Mouse (Mus musculus): ENCODE measurements at regions not wholly inside any gene's neighbourhood (a gene's known extent, or its start where the extent isn't known, plus 50 kb on each side); places are given as distances from the start of the nearest gene placed in this dataset.

DNA sequence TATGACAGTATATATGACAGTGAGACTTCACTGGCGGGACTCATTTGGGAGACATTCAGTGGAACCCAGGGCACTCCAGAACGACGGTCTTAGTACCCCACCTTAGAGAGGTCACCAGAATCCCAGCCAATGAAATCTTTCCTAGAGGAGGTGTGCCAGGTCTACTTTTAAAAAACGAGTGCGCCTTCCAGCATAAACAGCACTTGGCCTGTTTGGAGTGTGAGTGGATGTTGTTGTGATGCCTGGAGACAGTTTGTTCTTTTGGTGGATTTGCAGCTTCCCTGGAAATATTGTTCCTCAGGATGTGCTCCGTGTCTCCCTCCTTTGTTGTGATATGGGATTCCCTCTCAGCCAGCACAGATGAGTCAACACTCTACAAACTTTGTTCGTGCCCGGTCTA, 219.9 kb downstream of the Zfp36l1 start:
- no peak overlapping the region for H3K4me3 ChIP-seq (ENCODE audit: low read depth, low read length)
- no peak for ATAC-seq (ENCODE audit: low read depth)
- H3K27me3 ChIP-seq (ENCODE audit: control insufficient read depth, insufficient read depth, low read depth, low read length): no peaks in the 10 kb centered on the region
- H3K4me1 ChIP-seq (ENCODE audit: control insufficient read depth, low read depth, low read length): no peaks in the 10 kb centered on the region
- no peak overlapping the region for H3K9ac ChIP-seq (ENCODE audit: low read depth, low read length)
- 77% methylated on average over 8 of the region's 8 CpGs for WGBS (ENCODE audit: insufficient replicate concordance)
- H3K27ac ChIP-seq (ENCODE audit: low read length): no peak overlapping the region
- H3K36me3 ChIP-seq (ENCODE audit: control insufficient read depth, insufficient read depth): no peaks in the 10 kb centered on the region
- H3K9me3 ChIP-seq (replicated peaks; ENCODE audit: control insufficient read depth, low read length): no peaks in the 10 kb centered on the region
- H3K4me2 ChIP-seq (ENCODE audit: low read depth, low read length): no peak overlapping the region

DNA sequence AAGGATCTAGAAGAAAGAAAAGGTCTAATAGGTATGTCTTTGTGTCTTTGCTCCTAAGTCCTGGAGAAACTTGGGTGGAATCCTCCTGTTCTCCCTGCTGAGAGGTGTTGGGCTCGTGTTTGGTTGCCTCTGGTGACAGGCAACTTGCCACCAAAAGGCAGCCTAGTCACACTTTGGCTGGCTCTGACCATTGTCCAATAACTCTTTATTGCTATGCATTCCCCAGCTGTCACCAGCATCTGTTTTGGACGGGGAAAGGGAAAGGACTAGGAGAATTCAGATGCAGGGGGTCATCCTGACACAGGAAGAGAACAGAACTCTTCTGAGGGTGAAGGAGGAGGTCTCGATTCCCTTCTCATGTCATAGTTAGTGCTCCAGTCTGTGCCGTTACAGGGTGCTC, 220.9 kb downstream of the Zfp36l1 start:
- H3K9ac ChIP-seq (ENCODE audit: low read depth, low read length): no peak overlapping the region
- 53% methylated on average over 4 of the region's 4 CpGs for WGBS (ENCODE audit: insufficient replicate concordance)
- no peak overlapping the region for H3K4me3 ChIP-seq (ENCODE audit: low read depth, low read length)
- H3K9me3 ChIP-seq (replicated peaks; ENCODE audit: control insufficient read depth, low read length): no peaks in the 10 kb centered on the region
- H3K27me3 ChIP-seq (ENCODE audit: control insufficient read depth, insufficient read depth, low read depth, low read length): no peaks in the 10 kb centered on the region
- no peak overlapping the region for H3K27ac ChIP-seq (ENCODE audit: low read length)
- H3K4me2 ChIP-seq (ENCODE audit: low read depth, low read length): no peak overlapping the region
- H3K36me3 ChIP-seq (ENCODE audit: control insufficient read depth, insufficient read depth): no peaks in the 10 kb centered on the region
- ATAC-seq (ENCODE audit: low read depth): no peak
- H3K4me1 ChIP-seq (ENCODE audit: control insufficient read depth, low read depth, low read length): no peaks in the 10 kb centered on the region

DNA sequence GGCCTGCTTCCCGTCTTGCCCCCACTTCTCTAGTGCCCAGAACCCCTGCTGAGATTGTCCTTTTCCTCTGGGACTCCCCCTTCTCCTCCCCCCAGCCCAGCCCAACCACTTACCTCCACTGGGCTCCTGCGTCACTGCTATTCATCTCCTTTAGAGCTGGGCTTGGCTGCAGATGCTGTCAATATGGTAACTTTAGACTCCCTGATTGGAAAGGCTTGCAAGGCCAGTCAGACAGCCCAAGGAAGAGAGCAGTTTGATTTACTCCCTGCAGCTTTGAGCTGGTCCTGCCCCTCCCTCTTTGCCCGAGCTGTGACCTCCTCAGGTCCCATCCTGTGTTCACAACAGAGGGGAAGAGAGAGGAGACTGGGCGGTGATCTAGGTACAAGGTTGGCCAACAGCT, 221.9 kb downstream of the Zfp36l1 start:
- no peak overlapping the region for H3K4me3 ChIP-seq (ENCODE audit: low read depth, low read length)
- WGBS (ENCODE audit: insufficient replicate concordance): 41% methylated on average over 4 of the region's 4 CpGs
- no peak for ATAC-seq (ENCODE audit: low read depth)
- H3K4me2 ChIP-seq (ENCODE audit: low read depth, low read length): no peak overlapping the region
- no peaks in the 10 kb centered on the region for H3K4me1 ChIP-seq (ENCODE audit: control insufficient read depth, low read depth, low read length)
- H3K9ac ChIP-seq (ENCODE audit: low read depth, low read length): no peak overlapping the region
- H3K9me3 ChIP-seq (replicated peaks; ENCODE audit: control insufficient read depth, low read length): no peaks in the 10 kb centered on the region
- no peaks in the 10 kb centered on the region for H3K27me3 ChIP-seq (ENCODE audit: control insufficient read depth, insufficient read depth, low read depth, low read length)
- no peak overlapping the region for H3K27ac ChIP-seq (ENCODE audit: low read length)
- no peaks in the 10 kb centered on the region for H3K36me3 ChIP-seq (ENCODE audit: control insufficient read depth, insufficient read depth)

DNA sequence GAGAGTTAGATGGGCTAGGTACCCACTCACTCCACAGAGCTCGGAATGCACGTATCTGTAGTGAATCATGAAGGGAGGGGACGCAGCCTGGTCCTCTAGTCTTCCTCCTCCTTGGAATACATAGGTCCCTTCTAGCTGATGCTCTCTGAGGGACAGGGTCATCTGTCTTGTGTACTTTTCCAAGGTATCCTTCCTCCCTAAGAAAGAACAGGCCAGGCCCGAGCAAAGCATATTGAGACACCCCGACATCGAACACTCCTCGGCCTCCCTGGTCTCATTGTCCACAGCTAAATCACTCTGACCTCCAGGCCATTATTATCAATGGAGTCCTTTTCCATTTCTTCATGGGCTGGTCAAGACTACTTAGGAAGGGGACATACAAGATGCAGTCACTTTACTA, 222.5 kb downstream of the Zfp36l1 start:
- Histone ChIP-seq H3K36me3 (ENCODE audit: control insufficient read depth, insufficient read depth) (no peaks in the 10 kb centered on the region), H3K9me3 (replicated peaks; ENCODE audit: control insufficient read depth, low read length) (no peaks in the 10 kb centered on the region), H3K9ac (ENCODE audit: low read depth, low read length) (no peak overlapping the region), H3K27me3 (ENCODE audit: control insufficient read depth, insufficient read depth, low read depth, low read length) (no peaks in the 10 kb centered on the region), H3K27ac (ENCODE audit: low read length) (no peak overlapping the region), H3K4me3 (ENCODE audit: low read depth, low read length) (no peak overlapping the region), H3K4me2 (ENCODE audit: low read depth, low read length) (no peak overlapping the region), H3K4me1 (ENCODE audit: control insufficient read depth, low read depth, low read length) (no peaks in the 10 kb centered on the region)
- no peak for ATAC-seq (ENCODE audit: low read depth)
- 72% methylated on average over 7 of the region's 7 CpGs for WGBS (ENCODE audit: insufficient replicate concordance)

DNA sequence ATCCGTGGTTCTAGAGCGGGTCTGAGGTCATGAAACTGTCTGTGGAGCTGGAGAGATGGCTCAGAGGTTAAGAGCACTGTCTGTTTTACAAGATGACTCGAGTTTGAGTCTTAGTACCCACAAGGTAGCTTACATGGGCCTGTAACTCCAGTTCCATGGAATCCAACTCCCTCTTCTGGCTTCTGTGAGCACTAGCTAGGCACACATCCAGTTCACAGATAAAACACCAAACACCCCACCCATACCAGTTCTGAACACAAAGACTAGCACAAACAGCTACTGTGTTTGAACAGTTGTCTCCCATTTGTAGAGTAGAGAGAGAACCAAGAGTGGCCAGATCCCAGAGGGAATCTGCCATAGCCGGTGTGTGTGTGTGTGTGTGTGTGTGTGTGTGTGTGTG, 224.0 kb downstream of the Zfp36l1 start:
- no peak overlapping the region for H3K4me2 ChIP-seq (ENCODE audit: low read depth, low read length)
- H3K4me1 ChIP-seq (ENCODE audit: control insufficient read depth, low read depth, low read length): no peaks in the 10 kb centered on the region
- no peaks in the 10 kb centered on the region for H3K36me3 ChIP-seq (ENCODE audit: control insufficient read depth, insufficient read depth)
- ATAC-seq (ENCODE audit: low read depth): no peak
- WGBS (ENCODE audit: insufficient replicate concordance): 59% methylated on average over 4 of the region's 4 CpGs
- H3K9ac ChIP-seq (ENCODE audit: low read depth, low read length): no peak overlapping the region
- H3K9me3 ChIP-seq (replicated peaks; ENCODE audit: control insufficient read depth, low read length): no peaks in the 10 kb centered on the region
- H3K4me3 ChIP-seq (ENCODE audit: low read depth, low read length): no peak overlapping the region
- H3K27ac ChIP-seq (ENCODE audit: low read length): no peak overlapping the region
- no peaks in the 10 kb centered on the region for H3K27me3 ChIP-seq (ENCODE audit: control insufficient read depth, insufficient read depth, low read depth, low read length)

DNA sequence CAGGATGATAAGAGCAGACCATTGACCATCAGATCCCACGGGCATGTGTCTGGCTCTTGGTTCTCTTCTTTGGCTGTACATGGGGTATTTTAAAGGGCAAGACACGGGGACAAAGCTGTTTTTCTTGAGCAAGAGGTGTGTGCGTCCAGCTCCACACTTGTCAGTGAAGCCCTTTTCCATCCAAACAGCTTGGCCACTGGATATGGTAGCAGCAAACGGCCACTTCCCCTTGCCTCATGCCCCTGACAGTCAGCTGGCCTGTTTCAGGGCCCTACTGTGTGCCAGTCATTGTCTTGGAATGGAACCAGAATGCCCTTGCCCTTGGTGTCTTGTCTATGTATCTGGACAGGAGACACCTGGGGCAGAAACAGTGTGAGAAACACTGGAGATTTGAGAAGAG, 224.7 kb downstream of the Zfp36l1 start:
- no peak overlapping the region for H3K27ac ChIP-seq (ENCODE audit: low read length)
- WGBS (ENCODE audit: insufficient replicate concordance): 39% methylated on average over 4 of the region's 4 CpGs

DNA sequence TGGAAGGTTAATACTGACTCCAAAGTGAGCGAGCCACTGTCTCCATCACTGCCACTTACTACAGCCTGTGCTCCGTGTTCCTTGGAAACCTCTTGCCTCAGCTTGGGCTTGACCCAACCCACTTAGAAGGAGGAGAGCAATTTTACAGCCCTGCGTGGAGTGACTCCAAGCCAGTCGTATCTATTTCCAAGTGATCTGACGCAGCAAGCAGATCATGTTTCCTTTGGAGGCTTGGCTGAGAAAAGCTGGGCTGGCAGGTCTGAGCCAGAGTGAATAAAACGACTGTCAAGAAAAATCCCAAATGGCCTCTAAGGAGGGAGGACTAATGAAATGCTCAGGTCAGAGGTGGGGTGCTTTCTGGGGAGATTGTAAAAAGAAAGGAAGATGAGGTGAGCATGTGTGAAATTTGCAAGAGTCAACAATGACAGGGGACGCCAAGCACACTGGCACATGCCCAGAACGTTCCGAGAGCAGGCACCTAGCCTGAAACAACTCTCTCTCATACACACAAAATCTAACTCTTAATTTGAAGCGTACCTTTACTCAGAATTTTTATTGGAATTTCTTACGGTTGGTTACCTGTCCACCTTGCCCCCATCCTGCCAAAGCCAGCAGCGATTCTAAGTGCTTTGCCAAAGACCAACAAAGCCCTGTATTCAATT, 225.5 kb downstream of the Zfp36l1 start:
- no peaks in the 10 kb centered on the region for H3K9me3 ChIP-seq (replicated peaks; ENCODE audit: control insufficient read depth, low read length)
- H3K4me3 ChIP-seq (ENCODE audit: low read depth, low read length): no peak overlapping the region
- H3K27ac ChIP-seq (ENCODE audit: low read length): no peak overlapping the region
- ATAC-seq (ENCODE audit: low read depth): no peak
- no peaks in the 10 kb centered on the region for H3K4me1 ChIP-seq (ENCODE audit: control insufficient read depth, low read depth, low read length)
- H3K36me3 ChIP-seq (ENCODE audit: control insufficient read depth, insufficient read depth): no peaks in the 10 kb centered on the region
- no peak overlapping the region for H3K4me2 ChIP-seq (ENCODE audit: low read depth, low read length)
- H3K9ac ChIP-seq (ENCODE audit: low read depth, low read length): no peak overlapping the region
- no peaks in the 10 kb centered on the region for H3K27me3 ChIP-seq (ENCODE audit: control insufficient read depth, insufficient read depth, low read depth, low read length)
- WGBS (ENCODE audit: insufficient replicate concordance): 65% methylated on average over 12 of the region's 12 CpGs

More for the DNA sequence above, 224.7 kb downstream of the Zfp36l1 start:
- Histone ChIP-seq H3K4me3 (ENCODE audit: low read depth, low read length) (no peak overlapping the region), H3K9me3 (replicated peaks; ENCODE audit: control insufficient read depth, low read length) (no peaks in the 10 kb centered on the region), H3K9ac (ENCODE audit: low read depth, low read length) (no peak overlapping the region), H3K27me3 (ENCODE audit: control insufficient read depth, insufficient read depth, low read depth, low read length) (no peaks in the 10 kb centered on the region), H3K36me3 (ENCODE audit: control insufficient read depth, insufficient read depth) (no peaks in the 10 kb centered on the region), H3K4me1 (ENCODE audit: control insufficient read depth, low read depth, low read length) (no peaks in the 10 kb centered on the region), H3K4me2 (ENCODE audit: low read depth, low read length) (no peak overlapping the region)
- no peak for ATAC-seq (ENCODE audit: low read depth)

DNA sequence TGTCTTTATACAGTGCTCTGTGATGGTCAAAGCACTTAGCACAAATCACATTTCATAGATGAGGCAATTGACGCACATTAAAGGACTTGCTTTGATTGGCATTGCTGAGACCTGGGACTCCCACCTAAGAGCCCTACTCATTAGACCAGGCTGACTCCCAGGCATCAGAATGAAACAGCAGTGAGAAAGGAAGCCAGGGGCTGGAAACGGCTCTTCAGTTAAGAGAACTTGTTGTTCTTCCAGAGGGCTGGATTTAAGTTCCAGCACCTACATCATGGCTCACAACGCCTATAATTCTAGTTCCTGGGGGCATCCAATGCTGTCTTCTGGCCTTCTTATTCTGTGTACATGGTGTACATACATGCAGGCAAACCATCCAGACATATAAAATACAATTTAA, 226.3 kb downstream of the Zfp36l1 start:
- Histone ChIP-seq H3K4me1 (ENCODE audit: control insufficient read depth, low read depth, low read length) (no peaks in the 10 kb centered on the region), H3K4me2 (ENCODE audit: low read depth, low read length) (no peak overlapping the region), H3K9me3 (replicated peaks; ENCODE audit: control insufficient read depth, low read length) (no peaks in the 10 kb centered on the region), H3K36me3 (ENCODE audit: control insufficient read depth, insufficient read depth) (no peaks in the 10 kb centered on the region), H3K9ac (ENCODE audit: low read depth, low read length) (no peak overlapping the region), H3K4me3 (ENCODE audit: low read depth, low read length) (no peak overlapping the region), H3K27ac (ENCODE audit: low read length) (no peak overlapping the region), H3K27me3 (ENCODE audit: control insufficient read depth, insufficient read depth, low read depth, low read length) (no peaks in the 10 kb centered on the region)
- ATAC-seq (ENCODE audit: low read depth): no peak
- WGBS (ENCODE audit: insufficient replicate concordance): 67% methylated on average over 3 of the region's 3 CpGs

DNA sequence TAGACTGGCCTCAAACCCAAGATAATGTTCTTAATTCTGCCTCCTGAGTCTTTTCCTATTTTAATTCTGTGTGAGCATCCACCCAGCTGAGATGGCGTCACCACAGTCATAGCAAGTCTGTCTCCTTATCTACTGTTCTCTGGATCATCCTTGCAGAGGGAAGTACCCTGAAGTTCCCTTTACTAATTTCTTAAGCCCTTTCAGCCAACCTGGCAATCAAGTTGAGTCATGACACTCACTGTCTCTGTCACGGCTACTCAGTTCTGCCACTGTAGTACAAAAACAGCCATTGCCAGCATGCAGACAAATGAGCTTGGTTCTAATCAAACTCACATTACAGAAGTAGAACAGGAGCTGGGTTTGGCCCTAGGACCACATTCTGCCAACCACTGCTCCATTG, 227.5 kb downstream of the Zfp36l1 start:
- H3K9ac ChIP-seq (ENCODE audit: low read depth, low read length): no peak overlapping the region
- WGBS (ENCODE audit: insufficient replicate concordance): 31% methylated on average over 2 of the region's 2 CpGs
- no peak overlapping the region for H3K4me2 ChIP-seq (ENCODE audit: low read depth, low read length)
- no peaks in the 10 kb centered on the region for H3K9me3 ChIP-seq (replicated peaks; ENCODE audit: control insufficient read depth, low read length)
- ATAC-seq (ENCODE audit: low read depth): no peak
- H3K4me3 ChIP-seq (ENCODE audit: low read depth, low read length): no peak overlapping the region
- H3K36me3 ChIP-seq (ENCODE audit: control insufficient read depth, insufficient read depth): no peaks in the 10 kb centered on the region
- no peak overlapping the region for H3K27ac ChIP-seq (ENCODE audit: low read length)
- H3K27me3 ChIP-seq (ENCODE audit: control insufficient read depth, insufficient read depth, low read depth, low read length): no peaks in the 10 kb centered on the region
- H3K4me1 ChIP-seq (ENCODE audit: control insufficient read depth, low read depth, low read length): no peaks in the 10 kb centered on the region

All from liver, embryonic 16.5 days (tissue).